Comparison of ENCODE assay signal across 7 mouse cellular contexts in the genomic region with DNA sequence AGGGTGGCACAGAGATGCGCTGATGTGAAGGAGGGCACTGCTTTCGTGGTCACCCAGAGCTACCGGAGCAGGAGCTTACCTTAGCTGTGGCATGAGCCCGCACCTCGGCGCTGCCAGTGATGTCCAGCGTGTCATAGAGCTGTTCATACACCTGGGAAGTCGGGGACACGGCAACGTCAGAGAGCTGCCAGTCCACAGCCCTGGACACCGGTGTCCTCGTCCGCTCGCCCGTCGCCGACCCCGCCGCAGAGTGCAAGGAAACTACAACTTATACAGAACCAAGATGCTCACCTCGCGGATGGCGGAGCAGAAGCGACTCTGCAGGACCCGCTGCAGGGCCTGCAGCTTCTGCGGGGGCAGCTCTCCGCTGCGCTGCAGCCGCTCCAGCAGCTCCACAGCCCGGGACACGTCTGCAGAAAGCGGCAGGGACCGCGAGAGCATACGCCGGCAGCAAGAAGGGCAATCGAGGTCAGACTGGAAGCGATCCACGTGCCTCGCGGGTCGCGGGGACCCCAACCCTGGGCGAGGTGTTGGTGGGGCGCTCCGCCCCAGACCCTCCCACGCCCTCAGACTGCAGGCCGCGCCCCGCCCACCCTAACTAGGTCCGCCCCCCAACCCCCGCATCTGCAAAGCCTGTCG. TPM values are rescaled to one million over a fixed set of nuclear protein-coding genes. Genes with fewer than 3 reads are reported as not detected.
DNase-seq lines count a peak whose midpoint lies in the region; ATAC-seq and TF ChIP-seq lines count a peak whose summit lies in the region.

No protein-coding gene starts in this region.

- peak; percentile 0; the same call in 1 of the 2 replicates for ATAC-seq in heart, embryonic 16.5 days (replicated peaks; ENCODE audit: extremely low read depth, insufficient read depth, low FRiP score)

- H3K4me3 ChIP-seq in left cerebral cortex, adult 2 months = peak overlapping the region; percentile 84
- H3K4me3 ChIP-seq in heart, embryonic 16.5 days (ENCODE audit: low read length) = peak overlapping the region; percentile 60
- H3K4me3 ChIP-seq in midbrain, embryonic 10.5 days = peak overlapping the region; percentile 64

- DNase-seq in left cerebral cortex, adult 2 months (ENCODE audit: extremely low spot score in 1 of 2, low spot score in 2 of 2) = peak in 1 of 2 experiments; percentile 37
- DNase-seq in left cerebral cortex, postnatal 14 days (ENCODE audit: low spot score in 2 of 2) = no peak
- DNase-seq in cerebellum, adult 9-11 months = peak; percentile 61
- no peak for DNase-seq in midbrain, embryonic 10.5 days (ENCODE audit: low spot score)
- no peak for DNase-seq in Muller cell, postnatal 12 days (ENCODE audit: inconsistent ontology term)
- DNase-seq in ovary, adult 18-20 months (ENCODE audit: low spot score) = no peak

- H3K27ac ChIP-seq in left cerebral cortex, adult 2 months = peak overlapping the region; percentile 97
- no peak overlapping the region for H3K27ac ChIP-seq in heart, embryonic 16.5 days (ENCODE audit: low read length)
- peak overlapping the region; percentile 69; the same call in 1 of the 2 replicates for H3K27ac ChIP-seq in midbrain, embryonic 10.5 days (replicated peaks)

- intact Hi-C loops in left cerebral cortex, adult 2 months (cut with DNase I) = no loop called here
- intact Hi-C loops in left cerebral cortex, postnatal 14 days (cut with DNase I) = loop anchor here (5.0 kb wide), 1 partner anchor 68 kb away; no protein-coding TSS in a partner anchor

- H3K36me3 ChIP-seq in heart, embryonic 16.5 days (ENCODE audit: control insufficient read depth, insufficient read depth) = no peaks in the 10 kb centered on the region
- peaks cover 36% of the 10 kb centered on the region for H3K36me3 ChIP-seq in midbrain, embryonic 10.5 days

- 8% methylated on average over 52 of the region's 52 CpGs for WGBS in heart, embryonic 16.5 days
- WGBS in midbrain, embryonic 10.5 days = 9% methylated on average over 52 of the region's 52 CpGs

- TF ChIP-seq CTCF in left cerebral cortex, adult 2 months (IDR thresholded peaks at IDR 0.05) = no peak

- peaks cover 24% of the 10 kb centered on the region for H3K27me3 ChIP-seq in heart, embryonic 16.5 days (ENCODE audit: control insufficient read depth, insufficient read depth, low read length)
- H3K27me3 ChIP-seq in midbrain, embryonic 10.5 days (ENCODE audit: low read depth, poor library complexity, severe bottlenecking) = peaks cover 44% of the 10 kb centered on the region

- H3K4me1 ChIP-seq in heart, embryonic 16.5 days (ENCODE audit: control insufficient read depth, insufficient read depth, low read length) = peaks cover 19% of the 10 kb centered on the region
- peaks cover 54% of the 10 kb centered on the region for H3K4me1 ChIP-seq in midbrain, embryonic 10.5 days

- peak overlapping the region; percentile 69 for H3K9ac ChIP-seq in heart, embryonic 16.5 days (ENCODE audit: low read length)

- peak overlapping the region; percentile 95 for H3K4me2 ChIP-seq in heart, embryonic 16.5 days (ENCODE audit: low read depth, low read length)

- no peaks in the 10 kb centered on the region for H3K9me3 ChIP-seq in heart, embryonic 16.5 days (replicated peaks; ENCODE audit: control insufficient read depth, low read length)
- H3K9me3 ChIP-seq in midbrain, embryonic 10.5 days (replicated peaks) = no peaks in the 10 kb centered on the region

RNA-seq across cellular contexts. Expression of a gene that starts 0.4 kb away (rescaled TPM):
- 100 to 1,000 TPM; 156 to 178 TPM for total RNA-seq in left cerebral cortex, adult 2 months (2021)
- 100 to 1,000 TPM; 198 to 216 TPM for total RNA-seq in left cerebral cortex, postnatal 14 days (2021)
- 0.81 and 0.91 TPM in 2 replicates for polyA plus RNA-seq in heart, embryonic 16.5 days (2015; fragmentation: Nextera tagmentation; extraction: Ambion mirVana)
- 1.0 and 1.4 TPM in 2 replicates for polyA plus RNA-seq in midbrain, embryonic 10.5 days (2016; fragmentation: Nextera tagmentation; extraction: Ambion mirVana)

RNA-seq across cellular contexts. Expression of a gene that starts 3.1 kb away (rescaled TPM):
- total RNA-seq in left cerebral cortex, adult 2 months (2021) = 100 to 1,000 TPM; 156 to 159 TPM
- total RNA-seq in left cerebral cortex, postnatal 14 days (2021) = 100 to 1,000 TPM; 159 to 168 TPM
- polyA plus RNA-seq in heart, embryonic 16.5 days (2015; fragmentation: Nextera tagmentation; extraction: Ambion mirVana) = 1.5 TPM in 2 replicates
- polyA plus RNA-seq in midbrain, embryonic 10.5 days (2016; fragmentation: Nextera tagmentation; extraction: Ambion mirVana) = 6.4 and 7.4 TPM in 2 replicates

RNA-seq across cellular contexts. Expression of a gene that starts 25.6 kb away (rescaled TPM):
- 100 to 1,000 TPM; 428 to 429 TPM for total RNA-seq in left cerebral cortex, adult 2 months (2021)
- total RNA-seq in left cerebral cortex, postnatal 14 days (2021) = 100 to 1,000 TPM; 373 to 398 TPM
- polyA plus RNA-seq in heart, embryonic 16.5 days (2015; fragmentation: Nextera tagmentation; extraction: Ambion mirVana) = 145 and 161 TPM in 2 replicates
- 254 and 268 TPM in 2 replicates for polyA plus RNA-seq in midbrain, embryonic 10.5 days (2016; fragmentation: Nextera tagmentation; extraction: Ambion mirVana)

RNA-seq across cellular contexts. Expression of a gene that starts 34.9 kb away (rescaled TPM):
- under 1 TPM; 0.23 to 0.61 TPM for total RNA-seq in left cerebral cortex, adult 2 months (2021)
- total RNA-seq in left cerebral cortex, postnatal 14 days (2021) = 1 to 10 TPM in 1 of 2 experiments, under 1 TPM in 1; 0.99 to 1.2 TPM
- 26.6 and 28.7 TPM in 2 replicates for polyA plus RNA-seq in heart, embryonic 16.5 days (2015; fragmentation: Nextera tagmentation; extraction: Ambion mirVana)
- 0.12 and 0.29 TPM in 2 replicates for polyA plus RNA-seq in midbrain, embryonic 10.5 days (2016; fragmentation: Nextera tagmentation; extraction: Ambion mirVana)

RNA-seq across cellular contexts. Expression of a gene that starts 35.5 kb away (rescaled TPM):
- total RNA-seq in left cerebral cortex, adult 2 months (2021) = not detected
- under 1 TPM in 1 of 2 experiments, not detected in 1; 0.15 TPM for total RNA-seq in left cerebral cortex, postnatal 14 days (2021)
- 0.25 and 0.27 TPM in 2 replicates for polyA plus RNA-seq in heart, embryonic 16.5 days (2015; fragmentation: Nextera tagmentation; extraction: Ambion mirVana)
- not detected in 2 replicates for polyA plus RNA-seq in midbrain, embryonic 10.5 days (2016; fragmentation: Nextera tagmentation; extraction: Ambion mirVana)
